Mouse (Mus musculus) E14TG2a.4 (cell line): ENCODE measurements around the gene Fbxo9.
A peak's percentile ranks its signal among the peaks of the same experiment; 100 is the strongest.

ENCODE experiments used
- H3K27me3 ChIP-seq: 2 replicates; pipeline ENCODE4 v1.6.1; 2014; ENCODE audit warnings: low read length, control low read depth; ENCODE audit not compliant: insufficient read depth
- H3K36me3 ChIP-seq: 2 replicates; pipeline ENCODE4 v1.6.1; 2014; ENCODE audit warnings: low read length, control low read depth; ENCODE audit not compliant: insufficient read depth
- H3K4me1 ChIP-seq: replicated peaks from 2 replicates; pipeline ENCODE4 v1.6.1; 2014; ENCODE audit warnings: low read depth, low read length, control low read depth
- H3K4me3 ChIP-seq: replicated peaks from 2 replicates; pipeline ENCODE4 v1.5.1; 2014; ENCODE audit warnings: mild to moderate bottlenecking, low read length
- H3K9me3 ChIP-seq: 2 replicates; pipeline ENCODE4 v1.6.1; 2014; ENCODE audit warnings: low read length, control low read depth
- CTCF ChIP-seq: conservative IDR thresholded peaks from 2 replicates; pipeline ENCODE4 v1.5.1; 2014; ENCODE audit warnings: low read length
- NANOG ChIP-seq: IDR thresholded peaks from 2 replicates; pipeline ENCODE4 v1.6.1; 2014; ENCODE audit warnings: borderline replicate concordance, low read length, mixed read lengths
- POU5F1 ChIP-seq: IDR thresholded peaks from 2 replicates; pipeline ENCODE4 v1.6.1; 2014; ENCODE audit warnings: low read length, borderline replicate concordance

The Fbxo9 gene

DNA sequence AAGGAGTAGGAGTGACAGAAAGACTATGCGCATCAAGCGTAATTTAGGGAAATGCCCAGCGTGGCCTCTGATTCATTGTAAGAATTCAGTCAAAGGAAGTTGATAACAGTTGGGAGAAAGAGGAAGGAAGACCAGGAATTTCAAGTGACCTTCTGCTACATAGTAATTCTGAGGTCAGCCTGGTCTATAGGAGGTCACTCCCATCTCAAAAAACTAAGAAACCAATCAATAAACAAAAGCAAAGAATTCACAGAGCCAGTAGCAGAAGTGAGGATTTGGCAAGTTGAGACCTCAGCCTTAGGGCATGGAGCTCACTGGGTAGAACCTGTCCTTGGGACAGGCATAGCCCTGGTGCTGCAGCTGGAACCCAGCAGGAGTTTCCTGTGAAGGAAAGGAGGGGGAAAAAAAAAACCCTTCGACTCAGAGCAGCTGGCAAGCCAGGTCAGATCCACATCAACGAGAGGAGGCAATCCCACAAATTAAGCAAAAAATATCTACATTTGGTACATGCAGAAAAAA is 58.4 kb downstream of the Fbxo9 start:
- peaks cover 3% of the 10 kb centered on the region; the same call in 1 of the 2 replicates for H3K27me3 ChIP-seq
- H3K4me3 ChIP-seq = no peak overlapping the region
- no peaks in the 10 kb centered on the region for H3K36me3 ChIP-seq

DNA sequence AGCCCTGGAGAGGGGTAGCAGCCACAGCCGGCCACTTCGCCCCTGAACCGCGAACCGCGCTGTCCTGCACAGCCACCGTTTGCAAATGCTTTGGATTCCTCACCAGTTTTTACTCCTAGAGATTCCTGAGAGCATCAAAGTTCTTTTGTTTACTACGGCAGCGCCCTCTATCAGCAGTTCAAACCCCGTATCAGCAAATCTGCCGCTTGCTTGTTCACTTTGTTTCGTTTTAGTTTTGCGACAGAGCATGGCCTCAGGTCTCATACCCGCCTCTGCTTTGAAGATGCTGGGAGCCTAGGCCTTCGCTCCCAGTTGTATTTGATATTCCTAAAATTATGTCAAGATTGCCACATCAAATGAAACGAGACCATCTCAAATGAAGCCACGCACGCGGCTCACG is 62.1 kb downstream of the Fbxo9 start:
- H3K9me3 ChIP-seq = no peaks in the 10 kb centered on the region
- H3K27me3 ChIP-seq = peaks cover 17% of the 10 kb centered on the region
- H3K4me1 ChIP-seq = peaks cover 68% of the 10 kb centered on the region
- TF ChIP-seq CTCF = 0 out of 2 replicates have a peak, but pooled peaks have one; percentile 10
- TF ChIP-seq POU5F1 = no peak
- TF ChIP-seq NANOG = no peak
- H3K36me3 ChIP-seq = no peaks in the 10 kb centered on the region
- H3K4me3 ChIP-seq = peak overlapping the region; percentile 57

More for the DNA sequence above, 58.4 kb downstream of the Fbxo9 start:
- Histone ChIP-seq H3K4me1 (peaks cover 70% of the 10 kb centered on the region), H3K9me3 (no peaks in the 10 kb centered on the region)
- TF ChIP-seq CTCF (no peak), NANOG (0 out of 2 replicates have a peak, but pooled peaks have one; percentile 7), POU5F1 (no peak)

DNA sequence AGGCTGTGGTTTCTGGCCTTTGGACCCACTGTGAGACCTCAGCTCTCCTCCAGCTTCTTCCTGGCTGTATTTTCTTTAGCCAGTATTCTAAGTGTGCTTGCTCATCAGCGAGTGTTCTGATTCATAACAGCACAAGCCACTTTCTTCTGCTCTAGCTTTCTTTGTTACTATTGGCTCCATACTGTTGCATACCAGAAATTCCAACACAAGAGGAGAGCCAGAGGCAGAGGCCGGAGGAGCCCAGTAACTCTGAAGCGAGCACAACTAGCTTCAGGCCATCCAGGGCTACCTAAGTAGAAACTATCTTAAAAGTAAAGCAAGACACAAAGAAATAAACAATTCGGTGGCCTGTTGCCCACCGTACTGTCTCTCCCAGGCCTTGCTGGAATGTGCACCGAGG is 63.7 kb downstream of the Fbxo9 start:
- peaks cover 19% of the 10 kb centered on the region for H3K27me3 ChIP-seq
- H3K4me3 ChIP-seq = no peak overlapping the region
- H3K36me3 ChIP-seq = no peaks in the 10 kb centered on the region
- H3K9me3 ChIP-seq = no peaks in the 10 kb centered on the region
- peaks cover 52% of the 10 kb centered on the region for H3K4me1 ChIP-seq
- TF ChIP-seq NANOG = no peak
- TF ChIP-seq POU5F1 = no peak
- TF ChIP-seq CTCF = no peak

DNA sequence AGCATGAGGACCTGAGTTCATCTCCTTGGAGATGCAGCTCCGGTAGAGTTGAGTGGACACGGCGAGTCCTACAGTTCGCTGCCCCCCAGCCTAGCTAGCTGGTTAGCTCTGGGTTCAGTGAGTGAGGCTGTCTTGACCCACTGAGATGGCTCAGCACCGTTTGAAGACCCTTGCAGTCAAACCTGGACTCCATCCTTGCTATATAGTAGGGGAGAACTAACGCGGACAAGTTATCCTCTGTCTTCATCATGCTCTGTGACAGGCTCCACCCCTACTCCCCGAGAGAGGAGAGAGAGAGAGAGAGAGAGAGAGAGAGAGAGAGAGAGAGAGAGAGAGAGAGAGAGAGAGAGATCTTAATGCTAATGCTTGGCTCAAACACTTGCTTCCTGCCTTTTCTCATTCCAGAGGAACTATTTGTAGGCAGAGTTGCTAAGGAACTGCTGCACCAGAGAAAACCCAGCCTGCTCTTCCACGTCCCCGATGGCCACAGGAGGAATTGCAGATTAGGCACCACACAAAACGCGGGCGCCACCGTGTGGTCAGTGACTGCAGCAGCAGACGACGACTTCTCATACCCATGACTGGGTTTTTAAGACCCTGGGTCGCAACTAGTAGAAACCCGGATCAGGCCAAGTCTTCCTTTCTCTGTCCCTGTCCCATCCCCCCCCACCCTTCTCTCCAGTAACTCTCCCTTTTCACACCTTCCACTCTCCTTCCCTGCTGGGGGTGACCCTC is 69.9 kb downstream of the Fbxo9 start:
- no peak overlapping the region for H3K4me3 ChIP-seq
- peaks cover 19% of the 10 kb centered on the region for H3K27me3 ChIP-seq
- H3K36me3 ChIP-seq = no peaks in the 10 kb centered on the region
- H3K9me3 ChIP-seq = no peaks in the 10 kb centered on the region
- no peak for TF ChIP-seq POU5F1
- TF ChIP-seq CTCF = peak; percentile 98
- H3K4me1 ChIP-seq = peaks cover 19% of the 10 kb centered on the region

DNA sequence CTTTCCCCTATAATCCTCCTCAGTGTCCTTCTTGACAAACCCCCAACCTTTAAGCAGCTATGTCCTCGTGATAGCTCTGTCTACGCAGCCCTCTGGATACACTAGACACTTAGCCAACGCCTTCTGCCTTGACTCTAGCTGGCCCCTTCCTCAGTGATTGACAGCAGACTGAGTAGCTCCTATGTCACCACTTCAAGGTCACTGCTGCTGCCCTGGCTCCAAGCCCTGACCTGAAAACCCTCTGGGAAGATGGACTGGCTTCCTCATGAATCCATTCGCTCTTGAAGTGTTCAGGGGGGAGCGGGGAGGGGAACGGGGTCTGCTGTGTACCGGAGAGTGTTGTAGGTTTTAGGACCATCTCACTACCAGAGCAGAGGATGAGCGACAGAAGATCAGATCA is 73.0 kb downstream of the Fbxo9 start:
- peaks cover 5% of the 10 kb centered on the region; the same call in 1 of the 2 replicates for H3K27me3 ChIP-seq
- H3K9me3 ChIP-seq = no peaks in the 10 kb centered on the region
- H3K4me1 ChIP-seq = peaks cover 11% of the 10 kb centered on the region
- no peak overlapping the region for H3K4me3 ChIP-seq
- H3K36me3 ChIP-seq = no peaks in the 10 kb centered on the region
- TF ChIP-seq NANOG = no peak
- TF ChIP-seq POU5F1 = no peak
- no peak for TF ChIP-seq CTCF

DNA sequence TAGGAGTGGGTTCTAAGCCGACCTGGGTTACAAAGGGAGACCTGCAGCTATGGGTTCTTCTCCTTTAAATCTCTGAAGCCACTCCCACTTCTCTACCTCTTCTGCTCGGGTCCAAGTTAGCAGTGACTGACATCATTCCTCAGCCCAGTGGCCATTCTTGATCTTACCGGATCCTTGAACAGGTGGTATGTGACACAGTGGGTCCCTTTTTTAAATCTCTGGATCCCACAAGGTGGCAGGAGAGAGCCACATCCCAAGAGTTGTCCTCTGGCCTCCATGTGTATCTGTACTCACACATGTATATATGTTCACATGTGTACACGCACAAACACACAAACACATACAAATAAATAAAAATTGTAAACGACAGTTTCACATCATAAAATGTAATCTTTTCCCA is 73.6 kb downstream of the Fbxo9 start:
- TF ChIP-seq CTCF (peak; percentile 10; the same call in 1 of the 2 replicates), NANOG (no peak)
- no peaks in the 10 kb centered on the region for H3K36me3 ChIP-seq
- peaks cover 11% of the 10 kb centered on the region for H3K4me1 ChIP-seq
- H3K4me3 ChIP-seq = no peak overlapping the region
- peaks cover 3% of the 10 kb centered on the region; the same call in 1 of the 2 replicates for H3K27me3 ChIP-seq
- no peaks in the 10 kb centered on the region for H3K9me3 ChIP-seq

DNA sequence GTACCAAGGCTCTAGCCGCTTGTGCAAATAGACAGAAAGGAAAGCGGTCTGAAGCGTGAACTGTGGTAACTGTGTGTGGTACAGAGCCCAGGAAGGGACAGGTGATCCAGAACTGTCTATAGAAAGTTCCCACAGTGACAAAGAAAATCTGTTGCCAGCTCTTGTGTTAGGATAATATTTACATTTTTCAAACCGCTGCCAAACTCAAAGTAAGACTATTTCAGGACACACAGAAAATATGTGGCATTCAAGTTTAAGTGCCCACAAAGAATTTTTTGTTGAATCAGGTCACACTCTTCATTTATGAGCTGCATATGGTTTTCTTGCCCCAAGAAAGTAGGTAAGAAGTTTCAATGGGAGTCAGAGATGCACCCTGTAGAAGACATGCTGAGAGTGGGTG is 75.9 kb downstream of the Fbxo9 start:
- TF ChIP-seq NANOG (no peak), POU5F1 (no peak), CTCF (no peak)
- Histone ChIP-seq H3K4me3 (no peak overlapping the region), H3K4me1 (no peaks in the 10 kb centered on the region; the same call in 1 of the 2 replicates), H3K27me3 (peaks cover 3% of the 10 kb centered on the region; the same call in 1 of the 2 replicates), H3K36me3 (no peaks in the 10 kb centered on the region), H3K9me3 (no peaks in the 10 kb centered on the region)
